ENCODE assay signal across 6 mouse cellular contexts in the genomic region with DNA sequence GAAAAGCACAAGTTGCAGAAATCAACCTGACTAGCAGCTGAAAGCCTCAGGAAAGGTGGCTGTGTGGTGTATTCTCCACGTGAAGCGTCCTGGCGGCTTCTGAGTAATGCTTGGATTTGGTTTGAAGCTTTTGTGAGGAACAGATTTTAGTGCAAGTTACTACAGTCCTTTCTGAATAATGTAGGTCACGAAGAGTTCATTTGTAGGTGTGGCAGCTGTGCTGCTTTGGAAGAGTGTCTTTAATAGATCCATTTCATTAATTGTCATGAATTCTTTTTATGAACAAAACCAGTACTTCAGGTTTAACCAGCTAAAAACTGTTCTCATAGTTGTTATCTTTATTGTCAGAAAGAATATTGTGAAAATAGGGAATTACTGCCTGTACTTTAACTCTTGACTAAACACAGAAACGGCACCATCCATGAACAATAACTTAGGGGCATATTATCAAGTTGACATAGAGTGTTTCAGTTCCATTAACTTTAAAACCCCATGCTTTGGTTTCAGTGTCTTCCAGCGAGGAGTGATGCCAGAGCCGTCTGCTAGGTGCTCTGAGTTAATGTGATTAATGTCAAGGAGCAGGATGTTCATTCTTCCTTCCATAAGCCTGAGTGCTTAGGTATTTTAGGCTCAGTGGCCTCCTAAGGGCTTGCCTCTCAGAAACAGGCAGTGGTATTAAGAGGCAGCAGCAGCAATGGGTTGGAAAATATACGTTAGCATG.
DNase-seq lines count a peak whose midpoint lies in the region; ATAC-seq and TF ChIP-seq lines count a peak whose summit lies in the region.
"Not testable (repeated sequence)": the region's sequence is repeated elsewhere in the genome, so short reads cannot be mapped to it uniquely, and the experiment has no call there.

No protein-coding gene starts in this region.

- 56% methylated on average over 8 of the region's 8 CpGs for WGBS in embryonic facial prominence, embryonic 15.5 days
- WGBS in limb, embryonic 14.5 days, result 73% methylated on average over 8 of the region's 8 CpGs
- WGBS in stomach, embryonic 14.5 days, result 35% methylated on average over 8 of the region's 8 CpGs
- 29% methylated on average over 8 of the region's 8 CpGs for WGBS in stomach, postnatal 0 days

- not testable (repeated sequence) for TF ChIP-seq EP300 in stomach, postnatal 0 days (optimal IDR thresholded peaks at IDR 0.05)

- H3K4me3 ChIP-seq in embryonic facial prominence, embryonic 15.5 days (replicated peaks); limb, embryonic 14.5 days (replicated peaks; ENCODE audit: low read length); stomach, embryonic 14.5 days (ENCODE audit: low read depth, low read length); stomach, postnatal 0 days (ENCODE audit: low read depth, low read length): not testable (repeated sequence)

- DNase-seq in brain, adult 2 months (ENCODE audit: low read depth, low spot score), result peak; percentile 7
- DNase-seq in gonadal fat pad, adult 2 months (ENCODE audit: low read depth), result peak; percentile 63
- peak; percentile 4 for DNase-seq in limb, embryonic 14.5 days (ENCODE audit: low spot score)
- not testable (repeated sequence) for DNase-seq in stomach, postnatal 0 days (ENCODE audit: low spot score)

- H3K9me3 ChIP-seq in embryonic facial prominence, embryonic 15.5 days (replicated peaks); limb, embryonic 14.5 days (ENCODE audit: control insufficient read depth, low read length); stomach, embryonic 14.5 days (ENCODE audit: control insufficient read depth, low read depth, low read length); stomach, postnatal 0 days (ENCODE audit: control insufficient read depth, low read length): not testable (repeated sequence)

- ATAC-seq in embryonic facial prominence, embryonic 15.5 days (ENCODE audit: insufficient number of reproducible peaks, low FRiP score, low TSS enrichment, low read depth); limb, embryonic 14.5 days (ENCODE audit: low FRiP score, low read depth): not testable (repeated sequence)
- 0 out of 2 replicates have a peak, but pooled peaks have one; percentile 49 for ATAC-seq in stomach, embryonic 14.5 days (ENCODE audit: insufficient number of reproducible peaks, insufficient read depth, low FRiP score, low read depth)
- ATAC-seq in stomach, postnatal 0 days (ENCODE audit: low FRiP score, low TSS enrichment), result peak; percentile 71

- not testable (repeated sequence) for H3K4me2 ChIP-seq in embryonic facial prominence, embryonic 15.5 days (replicated peaks); limb, embryonic 14.5 days (replicated peaks; ENCODE audit: low read depth, low read length, severe bottlenecking); stomach, embryonic 14.5 days (replicated peaks; ENCODE audit: low read depth, low read length); stomach, postnatal 0 days (replicated peaks; ENCODE audit: low read depth)

- not testable (repeated sequence) for TF ChIP-seq CTCF in stomach, postnatal 0 days (IDR thresholded peaks at IDR 0.05; ENCODE audit: low read depth)

- TF ChIP-seq POLR2A in limb, embryonic 14.5 days (IDR thresholded peaks at IDR 0.05; ENCODE audit: borderline replicate concordance, extremely low read depth, insufficient read depth, insufficient read length), result not testable (repeated sequence)

- not testable (repeated sequence) for H3K9ac ChIP-seq in embryonic facial prominence, embryonic 15.5 days; limb, embryonic 14.5 days (ENCODE audit: low read depth, low read length, severe bottlenecking); stomach, embryonic 14.5 days (replicated peaks; ENCODE audit: low read depth, low read length); stomach, postnatal 0 days (ENCODE audit: low read length)

- H3K4me1 ChIP-seq in embryonic facial prominence, embryonic 15.5 days; limb, embryonic 14.5 days (ENCODE audit: control insufficient read depth, insufficient read depth, low read length); stomach, embryonic 14.5 days (ENCODE audit: control insufficient read depth, insufficient read depth, low read length); stomach, postnatal 0 days (replicated peaks; ENCODE audit: control insufficient read depth, insufficient read depth): not testable (repeated sequence)

- H3K27ac ChIP-seq in embryonic facial prominence, embryonic 15.5 days (replicated peaks), result 0 out of 2 replicates have a peak overlapping the region, but pooled peaks have one; percentile 11
- not testable (repeated sequence) for H3K27ac ChIP-seq in limb, embryonic 14.5 days (replicated peaks; ENCODE audit: low read depth, low read length)
- H3K27ac ChIP-seq in stomach, embryonic 14.5 days (ENCODE audit: low read length), result peak overlapping the region; percentile 53; the same call in 1 of the 2 replicates
- H3K27ac ChIP-seq in stomach, postnatal 0 days (replicated peaks), result peak overlapping the region; percentile 58; the same call in 1 of the 2 replicates

- not testable (repeated sequence) for H3K27me3 ChIP-seq in embryonic facial prominence, embryonic 15.5 days; limb, embryonic 14.5 days (ENCODE audit: control insufficient read depth, insufficient read depth, low read length); stomach, embryonic 14.5 days (ENCODE audit: control insufficient read depth, insufficient read depth, low read length); stomach, postnatal 0 days (ENCODE audit: control insufficient read depth, insufficient read depth, low read length)

- H3K36me3 ChIP-seq in embryonic facial prominence, embryonic 15.5 days; limb, embryonic 14.5 days (ENCODE audit: control insufficient read depth, insufficient read depth, low read length); stomach, embryonic 14.5 days (ENCODE audit: control insufficient read depth, insufficient read depth, low read length); stomach, postnatal 0 days (ENCODE audit: control insufficient read depth, insufficient read depth, low read length): not testable (repeated sequence)
